In the genomic region with DNA sequence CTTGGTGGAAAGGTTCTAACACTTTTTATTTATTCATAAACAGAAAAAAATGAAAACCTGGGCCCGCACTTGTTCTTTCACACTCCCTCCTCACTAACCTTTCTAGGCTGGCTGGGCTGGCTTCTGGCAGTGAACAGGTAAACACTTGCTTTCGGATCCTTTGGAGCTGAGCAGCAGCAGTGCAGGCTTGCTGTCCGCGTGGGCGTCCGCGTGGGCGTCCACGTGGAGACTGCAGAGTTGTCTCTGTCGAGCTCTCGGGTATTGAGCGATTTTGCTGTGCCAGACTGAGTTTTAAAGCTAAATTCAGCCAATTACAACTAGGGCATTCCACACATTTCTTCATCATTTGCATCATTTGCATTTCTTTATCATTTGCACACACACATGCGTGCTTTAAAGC, we compare ENCODE assay signal across 24 mouse cellular contexts. TPM values are rescaled to one million over a fixed set of nuclear protein-coding genes. Genes with fewer than 3 reads are reported as not detected.
DNase-seq lines count a peak whose midpoint lies in the region; ATAC-seq lines count a peak whose summit lies in the region.
"Had no signal": no experiment of that assay in that cellular context is flagged by ENCODE, and none has a peak within 500 bp of the region (broad histone marks: within the 10 kb centered on the region; RNA-seq: fewer than 3 reads in every experiment).

No protein-coding gene starts in this region.

- no peak overlapping the region for H3K4me3 ChIP-seq in heart, embryonic 11.5 days (ENCODE audit: low read depth, low read length)
- H3K4me3 ChIP-seq: embryonic facial prominence, embryonic 13.5 days; heart, embryonic 12.5 days; limb, embryonic 15.5 days; megakaryocyte, embryonic 14.5 days had no signal

- no peaks in the 10 kb centered on the region for H3K36me3 ChIP-seq in heart, embryonic 11.5 days (ENCODE audit: control insufficient read depth, insufficient read depth, low read length)
- H3K36me3 ChIP-seq: embryonic facial prominence, embryonic 13.5 days; heart, embryonic 12.5 days; limb, embryonic 15.5 days had no signal

- DNase-seq in brain, adult 2 months (ENCODE audit: low read depth, low spot score): peak; percentile 61
- peak; percentile 8 to 38 for DNase-seq in frontal cortex, adult 2 months (ENCODE audit: extremely low spot score in 1 of 2, low spot score in 1 of 2)
- DNase-seq in left cerebral cortex, adult 18-20 months (ENCODE audit: low spot score in 2 of 2): peak; percentile 40 to 49
- DNase-seq in right cerebral cortex, adult 18-20 months: peak; percentile 71
- no peak for DNase-seq in adrenal gland, adult (ENCODE audit: inconsistent age in 2 of 2, low spot score in 1 of 2)
- DNase-seq: adrenal gland, postnatal 25 days; cerebellum, adult 9-10 months; heart, postnatal 36 days; kidney, adult 18-20 months; kidney, postnatal 25 days; lung, postnatal 10 days; thymus, postnatal 25 days had no signal

- no peaks in the 10 kb centered on the region for H3K9me3 ChIP-seq in heart, embryonic 11.5 days (replicated peaks; ENCODE audit: control insufficient read depth, low read length)
- H3K9me3 ChIP-seq: embryonic facial prominence, embryonic 13.5 days; heart, embryonic 12.5 days; limb, embryonic 15.5 days had no signal

- H3K4me2 ChIP-seq in heart, embryonic 11.5 days: no peak overlapping the region
- H3K4me2 ChIP-seq: embryonic facial prominence, embryonic 13.5 days; heart, embryonic 12.5 days; limb, embryonic 15.5 days had no signal

- H3K27ac ChIP-seq in heart, embryonic 11.5 days (ENCODE audit: low read depth, low read length): no peak overlapping the region
- H3K27ac ChIP-seq: embryonic facial prominence, embryonic 13.5 days; hindbrain, postnatal 0 days; limb, embryonic 15.5 days had no signal

- ATAC-seq in megakaryocyte-erythroid progenitor cell, adult 5-6 weeks (replicated peaks; ENCODE audit: low FRiP score, low TSS enrichment, poor library complexity, severe bottlenecking): no peak
- ATAC-seq in heart, embryonic 11.5 days (replicated peaks; ENCODE audit: insufficient number of reproducible peaks, low FRiP score, low TSS enrichment): no peak
- no peak for ATAC-seq in megakaryocyte, adult 5-6 weeks (ENCODE audit: poor library complexity, severe bottlenecking)
- ATAC-seq: hindbrain, postnatal 0 days had no signal

- H3K9ac ChIP-seq in heart, embryonic 11.5 days (ENCODE audit: low read depth, low read length): no peak overlapping the region
- H3K9ac ChIP-seq: embryonic facial prominence, embryonic 13.5 days; heart, embryonic 12.5 days; limb, embryonic 15.5 days had no signal

- H3K4me1 ChIP-seq in heart, embryonic 11.5 days (ENCODE audit: control insufficient read depth, insufficient read depth, low read length): no peaks in the 10 kb centered on the region
- H3K4me1 ChIP-seq: embryonic facial prominence, embryonic 13.5 days; heart, embryonic 12.5 days; limb, embryonic 15.5 days had no signal

- WGBS in heart, embryonic 11.5 days (ENCODE audit: insufficient replicate concordance): 61% methylated on average over 13 of the region's 13 CpGs

- H3K27me3 ChIP-seq in heart, embryonic 11.5 days (ENCODE audit: control insufficient read depth, insufficient read depth, low read length): no peaks in the 10 kb centered on the region
- H3K27me3 ChIP-seq: heart, embryonic 12.5 days had no signal

RNA-seq across cellular contexts. Expression of a gene that starts 14.3 kb away (rescaled TPM):
- polyA plus RNA-seq in frontal cortex, adult 2 months (2012; rRNA removed): 3.8 and 4.0 TPM in 2 replicates
- total RNA-seq in left cerebral cortex, adult 18-20 months (2021): 1 to 10 TPM; 2.7 to 3.4 TPM
- total RNA-seq in megakaryocyte-erythroid progenitor cell, adult 5-6 weeks (2014; fragmentation: Nextera tagmentation): 0.17 TPM in 1 of 2 replicates, not detected in the other
- 0.47 and 1.4 TPM in 2 replicates for total RNA-seq in megakaryocyte-erythroid progenitor cell, adult 5-6 weeks (2017)
- polyA plus RNA-seq in heart, embryonic 11.5 days (2014; fragmentation: Nextera tagmentation; extraction: Ambion mirVana): 0.08 and 0.11 TPM in 2 replicates
- 0.66 and 1.5 TPM in 2 replicates for total RNA-seq in megakaryocyte, adult 5-6 weeks (2015)
- total RNA-seq in megakaryocyte, adult 5-6 weeks (2017): 0.15 and 0.81 TPM in 2 replicates

RNA-seq across cellular contexts. Expression of a gene that starts 34.2 kb away (rescaled TPM):
- 9.5 and 9.8 TPM in 2 replicates for polyA plus RNA-seq in frontal cortex, adult 2 months (2012; rRNA removed)
- total RNA-seq in left cerebral cortex, adult 18-20 months (2021): 1 to 10 TPM; 9.5 to 9.9 TPM
- 14.0 and 21.3 TPM in 2 replicates for total RNA-seq in megakaryocyte-erythroid progenitor cell, adult 5-6 weeks (2014; fragmentation: Nextera tagmentation)
- total RNA-seq in megakaryocyte-erythroid progenitor cell, adult 5-6 weeks (2017): 11.4 and 19.9 TPM in 2 replicates
- polyA plus RNA-seq in heart, embryonic 11.5 days (2014; fragmentation: Nextera tagmentation; extraction: Ambion mirVana): 19.5 and 20.9 TPM in 2 replicates
- total RNA-seq in megakaryocyte, adult 5-6 weeks (2015): 5.5 and 6.6 TPM in 2 replicates
- total RNA-seq in megakaryocyte, adult 5-6 weeks (2017): 5.7 and 6.9 TPM in 2 replicates

RNA-seq across cellular contexts. Expression of a gene that starts 46.6 kb away (rescaled TPM):
- 0.08 and 0.20 TPM in 2 replicates for polyA plus RNA-seq in frontal cortex, adult 2 months (2012; rRNA removed)
- total RNA-seq in left cerebral cortex, adult 18-20 months (2021): under 1 TPM in 1 of 2 experiments, not detected in 1; 0.44 TPM
- not detected in 2 replicates for total RNA-seq in megakaryocyte-erythroid progenitor cell, adult 5-6 weeks (2014; fragmentation: Nextera tagmentation)
- not detected in 2 replicates for total RNA-seq in megakaryocyte-erythroid progenitor cell, adult 5-6 weeks (2017)
- 0.13 and 0.28 TPM in 2 replicates for polyA plus RNA-seq in heart, embryonic 11.5 days (2014; fragmentation: Nextera tagmentation; extraction: Ambion mirVana)
- not detected in 2 replicates for total RNA-seq in megakaryocyte, adult 5-6 weeks (2015)
- not detected in 2 replicates for total RNA-seq in megakaryocyte, adult 5-6 weeks (2017)
- total RNA-seq: adrenal gland, postnatal 25 days; gastrocnemius, postnatal 4 days; heart, postnatal 36 days; hindbrain, postnatal 0 days had no signal
- polyA plus RNA-seq: C2C12; heart, embryonic 12.5 days; hindbrain, postnatal 0 days; limb, embryonic 15.5 days; neural tube, embryonic 11.5 days; small intestine, adult 2 months had no signal

Comparison
In these comparisons a context has a peak if more than half of its experiments do, and no peak if none do; other contexts are left out.
1. DNase-seq: peak in brain, adult 2 months (single experiment), frontal cortex, adult 2 months (2 of 2), left cerebral cortex, adult 18-20 months (2 of 2) and right cerebral cortex, adult 18-20 months (single experiment); none in adrenal gland, adult (0 of 2).